Mouse (Mus musculus): ENCODE measurements around the gene Rgl3.

Rgl3 gene

GRCm38 (mm10) chr9:21947540-21948130 is 41.6 kb downstream of the Rgl3 start:
- DNase-seq (ENCODE audit: low spot score) = no peak

DNA sequence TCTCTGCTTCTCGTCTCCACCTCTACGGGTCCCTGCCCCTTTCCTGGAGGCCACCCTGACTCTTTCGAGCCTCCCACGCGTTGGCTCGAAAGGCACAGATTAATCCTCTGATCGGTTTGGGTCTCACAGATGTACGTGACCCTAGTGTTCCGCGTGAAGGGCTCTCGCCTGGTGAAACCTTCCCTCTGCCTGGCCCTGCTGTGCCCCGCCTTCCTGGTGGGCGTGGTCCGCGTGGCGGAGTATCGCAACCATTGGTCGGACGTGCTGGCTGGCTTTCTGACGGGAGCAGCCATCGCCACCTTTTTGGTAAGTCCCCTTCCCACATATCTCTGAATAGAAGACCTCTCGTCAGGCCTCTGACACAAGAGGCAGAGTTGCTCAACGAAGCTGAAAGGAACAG is 45.0 kb downstream of the Rgl3 start:
- DNase-seq (ENCODE audit: low spot score) = no peak

DNA sequence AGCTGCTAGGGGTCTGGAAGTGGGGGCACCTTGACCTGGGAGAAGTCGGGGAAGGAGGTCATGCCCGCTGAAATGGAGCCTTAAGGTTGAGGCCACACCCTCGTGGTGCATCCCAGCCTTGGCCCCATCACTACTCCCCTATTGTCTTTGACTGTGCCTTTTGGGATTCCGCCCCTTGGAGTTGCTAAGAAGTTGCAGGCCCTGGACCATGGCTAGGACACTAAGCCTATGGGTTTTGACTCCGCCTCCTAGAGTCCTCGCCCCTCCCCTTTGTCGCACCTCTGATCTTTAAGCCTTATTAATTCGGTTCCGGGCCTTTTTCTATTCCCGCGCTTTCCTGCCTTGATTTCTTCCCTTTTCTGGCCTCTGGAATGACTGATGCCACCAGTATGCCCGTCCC is 45.6 kb downstream of the Rgl3 start:
- DNase-seq (ENCODE audit: low spot score) = no peak

DNA sequence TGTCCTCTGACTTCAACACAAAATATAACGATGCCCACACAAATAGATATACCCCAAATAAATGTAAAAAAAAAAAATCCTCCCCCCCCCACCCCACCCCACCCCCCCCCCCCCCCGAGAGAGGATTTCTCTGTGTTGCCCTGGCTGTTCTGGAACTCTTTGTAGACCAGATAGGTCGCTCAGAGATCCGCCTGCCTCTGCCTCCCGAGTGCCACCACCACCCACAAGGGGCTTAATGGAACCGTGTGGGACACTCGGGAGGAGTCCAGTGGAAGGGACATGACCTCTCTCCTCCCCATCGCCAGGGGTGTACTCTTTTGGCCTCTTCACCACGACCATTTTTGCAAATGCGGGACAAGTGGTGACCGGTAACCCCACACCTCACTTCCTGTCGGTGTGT is 46.2 kb downstream of the Rgl3 start:
- no peak for DNase-seq (ENCODE audit: low spot score)

GRCm38 (mm10) chr9:21938234-21938855 is 50.9 kb downstream of the Rgl3 start:
- DNase-seq (ENCODE audit: low spot score) = no peak

GRCm38 (mm10) chr9:21937711-21938175 is 51.5 kb downstream of the Rgl3 start:
- DNase-seq (ENCODE audit: low spot score) = no peak

DNA sequence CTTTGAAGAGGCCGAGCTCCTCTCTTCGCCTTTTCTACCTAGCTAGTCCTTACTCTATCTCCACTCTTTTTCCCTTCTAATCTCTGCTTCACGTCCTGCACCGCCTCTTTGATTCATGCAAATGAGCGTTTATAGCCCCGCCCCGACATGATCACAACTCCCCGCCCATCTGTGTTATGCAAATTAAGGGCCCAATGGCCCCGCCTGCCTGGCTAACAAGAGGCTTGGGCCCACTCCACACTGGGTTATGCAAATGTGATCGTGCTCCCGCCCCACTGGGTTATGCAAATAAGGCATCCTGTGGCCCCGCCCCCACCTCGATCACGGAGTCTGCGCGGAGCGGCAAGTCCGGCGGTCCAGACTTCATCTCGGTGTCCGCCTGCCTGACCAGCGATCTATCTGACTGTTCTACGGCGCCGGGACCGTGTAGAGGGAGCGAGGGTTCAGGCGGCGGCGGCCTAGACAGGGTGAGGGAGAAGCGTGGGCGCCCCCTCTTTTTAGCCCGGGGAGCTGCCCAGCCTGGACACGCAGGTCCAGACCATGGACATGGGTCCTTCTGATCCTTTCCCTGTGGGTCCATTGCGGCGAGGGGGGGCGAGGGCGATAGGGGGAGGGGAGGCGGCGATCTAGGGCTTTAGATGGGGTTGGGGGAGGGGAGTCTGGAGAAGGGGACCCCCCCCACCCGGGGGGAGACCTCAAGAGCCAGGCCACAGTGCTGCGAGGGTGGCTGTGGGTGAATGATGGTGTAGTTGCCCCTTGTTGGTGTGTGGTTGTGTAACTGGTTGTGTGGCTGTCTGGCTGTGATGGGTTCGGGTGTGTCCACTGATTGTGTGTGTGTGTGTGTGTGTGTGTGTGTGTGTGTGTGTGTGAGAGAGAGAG is 52.3 kb downstream of the Rgl3 start, which contains the start of gene Plppr2:
Plppr2 (plus strand) TSS at position 342 of the 879 bp plus-strand sequence.
- peak; percentile 61 for DNase-seq (ENCODE audit: low spot score)

DNA sequence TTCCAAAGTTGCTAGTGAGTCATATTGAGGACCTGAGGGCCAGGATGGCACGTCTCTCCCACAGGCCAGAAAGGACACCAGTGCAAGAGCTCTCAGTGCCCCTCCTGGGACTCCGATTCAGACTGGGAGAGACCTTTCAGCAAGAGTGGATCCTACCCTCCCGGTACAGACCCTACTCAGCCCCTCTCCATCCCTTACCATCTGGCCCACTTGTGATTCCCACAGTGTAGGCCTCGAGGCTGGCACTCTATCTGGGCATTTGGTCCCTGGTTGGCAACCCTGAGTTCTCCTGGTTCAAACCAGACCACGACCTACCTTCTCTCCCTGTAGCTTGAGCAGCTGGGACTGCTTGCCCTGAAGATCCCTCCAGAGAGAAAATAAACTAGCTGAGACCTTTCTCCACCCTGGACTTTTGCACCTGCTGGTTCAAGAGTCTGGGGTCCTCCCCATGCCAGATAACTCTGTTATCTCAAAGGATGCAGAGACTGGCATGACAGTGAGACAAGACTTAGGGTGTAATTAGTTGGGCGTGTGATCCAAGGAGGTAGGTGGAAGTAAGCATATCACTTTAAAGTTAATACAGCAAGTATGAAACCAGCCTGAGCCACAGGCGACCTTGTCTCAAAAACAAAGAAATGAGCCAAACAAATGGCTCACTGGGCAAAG is 53.6 kb downstream of the Rgl3 start:
- DNase-seq (ENCODE audit: low spot score) = no peak

DNA sequence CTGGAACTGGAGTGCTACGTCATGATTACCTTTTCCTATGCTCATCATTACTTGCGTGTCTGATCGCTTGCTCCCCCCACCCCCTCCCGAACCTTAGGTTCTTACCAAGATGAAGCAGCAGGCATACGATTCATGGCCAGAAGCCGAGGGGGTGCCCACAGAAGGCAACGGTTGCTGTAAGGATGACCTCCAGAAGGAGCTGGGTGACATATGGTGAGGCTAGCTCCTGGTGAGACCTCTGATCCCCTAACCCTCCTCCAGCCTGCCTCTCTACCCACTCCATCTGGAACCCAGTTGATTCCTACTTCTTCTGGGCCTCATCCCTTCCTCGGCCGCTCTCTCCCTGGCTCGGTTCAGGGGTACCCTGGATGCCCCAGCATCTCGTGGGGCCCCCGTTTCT is 55.2 kb downstream of the Rgl3 start:
- no peak for DNase-seq (ENCODE audit: low spot score)

- DNase-seq (ENCODE audit: low spot score) = no peak
These were observed 56.7 kb downstream of the Rgl3 start for GRCm38 (mm10) chr9:21932445-21933137.

GRCm38 (mm10) chr9:21932006-21932405 is 57.2 kb downstream of the Rgl3 start:
- DNase-seq (ENCODE audit: low spot score) = no peak

DNA sequence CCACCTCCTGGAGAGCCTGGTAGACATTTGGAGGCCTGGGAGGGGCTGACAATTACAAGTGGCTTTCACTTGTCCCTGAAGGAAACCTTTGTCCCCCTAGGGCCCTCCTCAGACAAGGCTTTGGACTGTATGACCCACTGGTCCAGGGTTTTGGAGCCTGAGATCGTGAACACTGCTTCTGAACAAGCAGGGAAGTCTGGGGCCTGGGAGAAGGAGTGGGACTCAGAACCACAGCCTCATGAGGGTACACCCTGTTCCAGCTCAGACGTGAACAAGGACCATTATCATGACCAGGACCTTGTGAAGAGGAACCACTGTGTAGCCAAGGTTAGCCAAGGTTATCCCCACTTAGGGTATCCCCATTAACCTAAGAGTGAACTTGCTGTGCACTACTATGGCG is 60.0 kb downstream of the Rgl3 start:
- no peak for DNase-seq (ENCODE audit: low spot score)

- DNase-seq (ENCODE audit: low spot score) = no peak
These were observed 62.0 kb downstream of the Rgl3 start, which contains the start of the genes Ccdc159 and Tmem205 for GRCm38 (mm10) chr9:21927208-21927753. Gene Ccdc159, plus strand, starts transcription at chr9:21927471. Gene Tmem205, minus strand, starts transcription at chr9:21927556.

DNA sequence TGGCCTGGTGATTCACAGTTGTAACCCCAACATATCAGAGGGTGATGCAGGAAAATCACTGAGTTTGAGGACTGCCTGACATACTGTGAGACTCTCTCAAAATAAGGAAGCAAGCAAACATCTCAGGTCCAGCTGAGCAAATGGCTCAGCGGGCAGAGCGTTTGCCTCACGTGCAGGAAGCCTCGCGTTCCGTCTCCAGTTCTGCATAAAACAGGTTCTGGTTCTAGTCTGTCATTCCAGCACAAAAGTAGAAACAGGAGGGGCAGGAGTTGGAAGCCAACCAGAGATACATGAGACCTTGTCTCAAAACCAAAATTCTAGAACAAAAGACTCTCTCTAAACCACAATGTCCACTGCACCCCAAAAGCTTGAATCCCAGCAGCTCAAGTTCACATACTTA is 62.5 kb downstream of the Rgl3 start:
- DNase-seq (ENCODE audit: low spot score) = no peak

DNA sequence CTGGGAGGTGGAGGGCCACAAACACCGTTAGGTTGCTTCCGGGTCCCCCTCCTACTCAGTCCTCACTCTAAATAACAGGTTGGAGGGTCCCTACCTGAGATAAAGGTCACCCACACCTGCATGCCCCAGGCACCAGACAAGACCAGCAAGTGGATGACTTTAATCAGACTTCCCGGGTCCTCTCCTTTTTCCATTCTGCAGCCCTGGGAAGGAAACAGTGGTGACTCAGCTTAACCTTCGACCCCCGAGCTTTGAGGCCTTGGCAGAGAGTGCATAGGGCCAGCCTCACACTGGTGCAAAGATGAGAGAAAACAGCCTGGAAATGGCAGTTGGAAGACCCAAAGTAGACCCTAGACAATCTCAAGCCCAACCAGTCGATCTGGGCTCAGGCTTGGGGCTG is 63.1 kb downstream of the Rgl3 start:
- DNase-seq (ENCODE audit: low spot score) = no peak

DNA sequence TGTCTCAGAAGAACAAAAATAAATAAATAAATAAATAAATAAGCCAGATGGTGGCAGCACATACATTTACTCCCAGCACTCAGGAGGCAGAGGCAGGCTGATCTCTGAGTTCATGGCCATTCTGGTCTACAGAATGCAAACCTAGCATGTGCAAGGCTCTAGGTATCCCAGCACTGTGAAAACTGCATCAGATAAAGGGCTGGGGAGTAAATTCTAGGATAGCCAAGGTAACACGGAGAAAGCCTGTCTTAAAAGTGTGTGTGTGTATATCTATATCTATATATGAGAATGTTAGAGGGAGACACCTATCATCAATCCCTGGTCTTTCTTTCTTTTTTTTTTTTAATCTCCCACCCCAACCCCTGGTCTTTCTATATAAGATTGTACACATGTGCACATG is 63.7 kb downstream of the Rgl3 start:
- no peak for DNase-seq (ENCODE audit: low spot score)

GRCm38 (mm10) chr9:21925034-21925433 is 64.2 kb downstream of the Rgl3 start:
- DNase-seq (ENCODE audit: low spot score) = no peak

DNA sequence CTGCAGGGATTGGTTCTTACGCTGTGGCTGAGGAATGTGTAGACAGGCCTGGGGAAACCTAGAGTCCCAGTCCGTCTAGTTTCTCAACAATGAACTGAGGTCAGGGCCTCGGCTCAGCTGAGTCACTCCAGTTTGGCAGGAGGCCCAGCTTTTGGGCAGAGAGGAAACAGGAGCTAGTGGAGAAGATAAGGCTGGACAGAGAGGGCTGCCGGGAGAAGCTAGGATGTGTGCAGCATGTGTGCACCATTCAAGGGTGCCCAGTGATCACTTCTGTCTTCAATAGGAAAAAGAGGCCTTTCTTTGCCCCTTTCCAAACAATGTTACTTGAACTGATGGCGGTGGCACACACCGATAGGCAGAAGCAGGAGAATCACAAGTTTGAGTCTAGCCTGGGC is 65.2 kb downstream of the Rgl3 start:
- DNase-seq (ENCODE audit: low spot score) = peak; percentile 67

DNA sequence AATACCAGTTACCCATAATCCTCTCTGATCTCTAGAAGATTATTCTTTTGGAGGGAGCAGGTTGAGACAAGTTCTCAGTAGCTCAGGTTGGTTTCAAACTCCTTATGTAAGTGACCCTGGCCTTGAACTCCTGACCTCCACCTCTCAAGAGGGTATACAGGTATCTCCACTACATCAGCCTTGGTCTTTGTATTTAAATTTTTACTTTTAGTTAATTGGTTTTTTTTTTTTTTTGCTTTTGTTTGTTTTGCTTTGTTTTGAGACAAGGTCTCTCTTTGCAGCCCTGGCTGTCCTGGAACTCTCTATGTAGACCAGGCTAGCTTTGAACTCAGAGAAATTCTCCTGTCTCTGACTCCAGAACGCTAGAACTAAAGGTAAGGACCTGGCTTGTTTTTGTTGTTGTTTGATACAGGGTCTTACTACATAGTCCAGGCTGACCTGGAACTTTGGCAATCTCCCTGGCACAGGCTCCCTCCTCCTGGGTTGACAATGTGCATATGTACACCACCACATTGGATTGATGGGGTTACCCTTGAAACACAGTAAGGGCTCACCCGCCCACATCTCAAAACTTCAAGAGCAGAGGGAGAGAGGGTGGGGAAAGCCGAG is 65.7 kb downstream of the Rgl3 start:
- DNase-seq (ENCODE audit: low spot score) = no peak

DNA sequence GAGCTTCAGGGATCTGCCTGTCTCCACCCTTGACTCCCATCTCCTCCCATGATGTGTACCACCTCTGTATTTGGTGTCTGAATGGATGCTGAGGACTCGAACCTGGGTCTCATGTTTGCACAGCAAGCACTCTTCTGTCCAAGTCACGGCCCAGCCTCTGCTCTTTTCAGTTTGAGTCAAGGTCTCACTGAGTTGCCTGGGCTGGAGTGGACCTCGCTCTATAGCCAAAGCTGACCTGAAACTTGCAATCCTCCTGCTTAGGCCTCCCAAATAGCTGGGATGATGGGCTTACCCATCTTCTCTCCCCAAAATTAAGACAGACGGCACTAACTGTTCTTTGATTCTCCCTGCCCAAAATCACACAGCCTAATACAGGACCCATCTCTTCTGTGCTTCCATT is 66.2 kb downstream of the Rgl3 start:
- DNase-seq (ENCODE audit: low spot score) = no peak

Data from spleen, adult 12 weeks (tissue).